Mouse (Mus musculus) midbrain, embryonic 10.5 days (tissue): ENCODE measurements at regions not wholly inside any gene's neighbourhood (a gene's known extent, or its start where the extent isn't known, plus 50 kb on each side); places are given as distances from the start of the nearest gene placed in this dataset.

ENCODE experiments used
- DNase-seq: peaks from one replicate; pipeline ENCODE4 v3.0.0-alpha.2; 2017; ENCODE audit warnings: low spot score
- H3K27ac ChIP-seq: fragments of 300-500 bp; sonication (generic); replicated peaks from 2 replicates; pipeline ENCODE4 v1.5.1; 2016; ENCODE audit warnings: mild to moderate bottlenecking
- H3K27me3 ChIP-seq: fragments of 300-500 bp; sonication (generic); 2 replicates; pipeline ENCODE4 v1.6.1; 2016; ENCODE audit warnings: low read depth, mild to moderate bottlenecking; ENCODE audit not compliant: poor library complexity, severe bottlenecking
- H3K36me3 ChIP-seq: fragments of 300-500 bp; sonication (generic); 2 replicates; pipeline ENCODE4 v1.6.1; 2016; ENCODE audit warnings: mild to moderate bottlenecking, moderate library complexity
- H3K4me1 ChIP-seq: fragments of 300-500 bp; sonication (generic); 2 replicates; pipeline ENCODE4 v1.6.1; 2016
- H3K4me3 ChIP-seq: fragments of 300-500 bp; sonication (generic); 2 replicates; pipeline ENCODE4 v1.5.1; 2016; ENCODE audit warnings: mild to moderate bottlenecking, moderate library complexity
- H3K9me3 ChIP-seq: fragments of 300-500 bp; sonication (generic); replicated peaks from 2 replicates; pipeline ENCODE4 v1.6.1; 2016; ENCODE audit warnings: mild to moderate bottlenecking
- WGBS: fragments of 180-500 bp; shearing (Covaris S2); methylation state at CpG from one replicate; pipeline ENCODE4 v1.1.7; 2016; 5-methylcytosine and 5-hydroxymethylcytosine counted together

GRCm38 (mm10) chr8:6813816-6814215 is 1708.7 kb upstream of the Slc10a2 start:
- Histone ChIP-seq H3K36me3 (no peaks in the 10 kb centered on the region), H3K4me3 (no peak overlapping the region), H3K4me1 (no peaks in the 10 kb centered on the region), H3K9me3 (no peaks in the 10 kb centered on the region), H3K27me3 (no peaks in the 10 kb centered on the region), H3K27ac (no peak overlapping the region)
- DNase-seq, result no peak
- WGBS, result 81% methylated on average over 3 of the region's 3 CpGs

- no peak overlapping the region for H3K27ac ChIP-seq
- no peaks in the 10 kb centered on the region for H3K9me3 ChIP-seq
- H3K27me3 ChIP-seq, result no peaks in the 10 kb centered on the region
- 72% methylated on average over 2 of the region's 2 CpGs for WGBS
- no peaks in the 10 kb centered on the region for H3K4me1 ChIP-seq
- H3K4me3 ChIP-seq, result no peak overlapping the region
- no peak for DNase-seq
- no peaks in the 10 kb centered on the region for H3K36me3 ChIP-seq
These were observed 1702.0 kb upstream of the Slc10a2 start for GRCm38 (mm10) chr8:6807116-6807515.

- Histone ChIP-seq H3K36me3 (no peaks in the 10 kb centered on the region), H3K27me3 (no peaks in the 10 kb centered on the region), H3K4me3 (no peak overlapping the region), H3K27ac (no peak overlapping the region), H3K9me3 (no peaks in the 10 kb centered on the region), H3K4me1 (no peaks in the 10 kb centered on the region)
- DNase-seq, result no peak
- 93% methylated on average over 1 of the region's 1 CpGs for WGBS
These were observed 1698.0 kb upstream of the Slc10a2 start for GRCm38 (mm10) chr8:6803199-6803598.

- Histone ChIP-seq H3K4me1 (no peaks in the 10 kb centered on the region), H3K9me3 (no peaks in the 10 kb centered on the region), H3K4me3 (no peak overlapping the region), H3K27ac (no peak overlapping the region), H3K27me3 (no peaks in the 10 kb centered on the region), H3K36me3 (no peaks in the 10 kb centered on the region)
- DNase-seq, result no peak
These were observed 1695.9 kb upstream of the Slc10a2 start for GRCm38 (mm10) chr8:6801076-6801475.

GRCm38 (mm10) chr8:6789096-6789495 is 1683.9 kb upstream of the Slc10a2 start:
- Histone ChIP-seq H3K36me3 (no peaks in the 10 kb centered on the region), H3K27ac (no peak overlapping the region), H3K4me3 (no peak overlapping the region), H3K9me3 (no peaks in the 10 kb centered on the region), H3K27me3 (no peaks in the 10 kb centered on the region), H3K4me1 (no peaks in the 10 kb centered on the region)
- no peak for DNase-seq
- WGBS, result 74% methylated on average over 1 of the region's 1 CpGs

GRCm38 (mm10) chr8:6780983-6781382 is 1675.8 kb upstream of the Slc10a2 start:
- Histone ChIP-seq H3K9me3 (no peaks in the 10 kb centered on the region), H3K27me3 (no peaks in the 10 kb centered on the region), H3K36me3 (no peaks in the 10 kb centered on the region), H3K4me1 (no peaks in the 10 kb centered on the region), H3K4me3 (no peak overlapping the region), H3K27ac (no peak overlapping the region)
- DNase-seq, result no peak

GRCm38 (mm10) chr8:6775103-6775502 is 1670.0 kb upstream of the Slc10a2 start:
- Histone ChIP-seq H3K4me3 (no peak overlapping the region), H3K4me1 (no peaks in the 10 kb centered on the region), H3K9me3 (no peaks in the 10 kb centered on the region), H3K36me3 (no peaks in the 10 kb centered on the region), H3K27me3 (no peaks in the 10 kb centered on the region), H3K27ac (no peak overlapping the region)
- DNase-seq, result no peak
- 89% methylated on average over 3 of the region's 3 CpGs for WGBS

- Histone ChIP-seq H3K27me3 (no peaks in the 10 kb centered on the region), H3K4me1 (peaks cover 3% of the 10 kb centered on the region; the same call in 1 of the 2 replicates), H3K9me3 (no peaks in the 10 kb centered on the region), H3K27ac (no peak overlapping the region), H3K4me3 (no peak overlapping the region), H3K36me3 (no peaks in the 10 kb centered on the region)
- 83% methylated on average over 3 of the region's 3 CpGs for WGBS
- DNase-seq, result no peak
These were observed 1624.4 kb upstream of the Slc10a2 start for GRCm38 (mm10) chr8:6729571-6729970.

- H3K36me3 ChIP-seq, result no peaks in the 10 kb centered on the region
- WGBS, result 70% methylated on average over 3 of the region's 3 CpGs
- H3K27me3 ChIP-seq, result no peaks in the 10 kb centered on the region
- no peaks in the 10 kb centered on the region for H3K4me1 ChIP-seq
- no peaks in the 10 kb centered on the region for H3K9me3 ChIP-seq
- no peak overlapping the region for H3K27ac ChIP-seq
- H3K4me3 ChIP-seq, result no peak overlapping the region
- no peak for DNase-seq
These were observed 1603.8 kb upstream of the Slc10a2 start for GRCm38 (mm10) chr8:6708886-6709449.

GRCm38 (mm10) chr8:6688595-6688994 is 1583.4 kb upstream of the Slc10a2 start:
- H3K4me3 ChIP-seq, result no peak overlapping the region
- H3K27me3 ChIP-seq, result no peaks in the 10 kb centered on the region
- H3K4me1 ChIP-seq, result no peaks in the 10 kb centered on the region
- no peaks in the 10 kb centered on the region for H3K36me3 ChIP-seq
- H3K9me3 ChIP-seq, result no peaks in the 10 kb centered on the region
- 92% methylated on average over 4 of the region's 4 CpGs for WGBS
- H3K27ac ChIP-seq, result no peak overlapping the region
- DNase-seq, result no peak

GRCm38 (mm10) chr8:6658860-6659259 is 1553.7 kb upstream of the Slc10a2 start:
- Histone ChIP-seq H3K27ac (no peak overlapping the region), H3K9me3 (no peaks in the 10 kb centered on the region), H3K4me1 (no peaks in the 10 kb centered on the region), H3K27me3 (no peaks in the 10 kb centered on the region), H3K36me3 (no peaks in the 10 kb centered on the region), H3K4me3 (no peak overlapping the region)
- WGBS, result 96% methylated on average over 1 of the region's 1 CpGs
- no peak for DNase-seq

GRCm38 (mm10) chr8:6657451-6657990 is 1552.4 kb upstream of the Slc10a2 start:
- 86% methylated on average over 3 of the region's 3 CpGs for WGBS
- no peak for DNase-seq
- H3K36me3 ChIP-seq, result no peaks in the 10 kb centered on the region
- no peaks in the 10 kb centered on the region for H3K4me1 ChIP-seq
- no peaks in the 10 kb centered on the region for H3K9me3 ChIP-seq
- no peak overlapping the region for H3K4me3 ChIP-seq
- no peaks in the 10 kb centered on the region for H3K27me3 ChIP-seq
- no peak overlapping the region for H3K27ac ChIP-seq

- Histone ChIP-seq H3K4me1 (no peaks in the 10 kb centered on the region), H3K27ac (no peak overlapping the region), H3K36me3 (no peaks in the 10 kb centered on the region), H3K9me3 (no peaks in the 10 kb centered on the region), H3K27me3 (no peaks in the 10 kb centered on the region), H3K4me3 (no peak overlapping the region)
- DNase-seq, result no peak
These were observed 1547.0 kb upstream of the Slc10a2 start for GRCm38 (mm10) chr8:6652180-6652579.

GRCm38 (mm10) chr8:6648083-6648482 is 1542.9 kb upstream of the Slc10a2 start:
- DNase-seq, result no peak
- Histone ChIP-seq H3K27me3 (no peaks in the 10 kb centered on the region), H3K4me3 (no peak overlapping the region), H3K36me3 (no peaks in the 10 kb centered on the region), H3K9me3 (no peaks in the 10 kb centered on the region), H3K27ac (no peak overlapping the region), H3K4me1 (no peaks in the 10 kb centered on the region)
